Mouse (Mus musculus): Measurements from ENCODE around the gene Btk. TPM values are rescaled to one million over a fixed set of nuclear protein-coding genes. Genes with fewer than 3 reads are reported as not detected.

The Btk gene
- polyA plus RNA-seq, 1 experiment from 2014 or later: 1.4 TPM

- Histone ChIP-seq H3K4me3 (no peak overlapping the region), H3K9ac (no peak overlapping the region), H3K27ac (replicated peaks) (no peak overlapping the region), H3K9me3 (no peaks in the 10 kb centered on the region), H3K27me3 (replicated peaks) (no peaks in the 10 kb centered on the region), H3K4me1 (no peaks in the 10 kb centered on the region), H3K36me3 (peaks cover 22% of the 10 kb centered on the region), H3K4me2 (no peak overlapping the region)
- no peak for ATAC-seq (ENCODE audit: extremely low read depth, insufficient number of reproducible peaks, low FRiP score, low TSS enrichment)
- 71% methylated on average over 2 of the region's 2 CpGs for WGBS
Observed at GRCm38 (mm10) chrX:134533346-134533745, 50.0 kb downstream of the Btk start.

GRCm38 (mm10) chrX:134525260-134525659 is 58.1 kb downstream of the Btk start:
- no peaks in the 10 kb centered on the region for H3K4me1 ChIP-seq
- H3K9ac ChIP-seq: no peak overlapping the region
- no peak for ATAC-seq (ENCODE audit: extremely low read depth, insufficient number of reproducible peaks, low FRiP score, low TSS enrichment)
- no peak overlapping the region for H3K4me3 ChIP-seq
- H3K27me3 ChIP-seq (replicated peaks): no peaks in the 10 kb centered on the region
- H3K36me3 ChIP-seq: no peaks in the 10 kb centered on the region
- WGBS: 55% methylated on average over 4 of the region's 4 CpGs
- no peak overlapping the region for H3K4me2 ChIP-seq
- H3K27ac ChIP-seq (replicated peaks): no peak overlapping the region
- no peaks in the 10 kb centered on the region for H3K9me3 ChIP-seq

- Histone ChIP-seq H3K9ac (no peak overlapping the region), H3K36me3 (no peaks in the 10 kb centered on the region), H3K4me2 (no peak overlapping the region), H3K4me3 (no peak overlapping the region), H3K27ac (replicated peaks) (no peak overlapping the region), H3K9me3 (no peaks in the 10 kb centered on the region), H3K27me3 (replicated peaks) (no peaks in the 10 kb centered on the region), H3K4me1 (no peaks in the 10 kb centered on the region)
- WGBS: 64% methylated on average over 4 of the region's 4 CpGs
- no peak for ATAC-seq (ENCODE audit: extremely low read depth, insufficient number of reproducible peaks, low FRiP score, low TSS enrichment)
Observed at GRCm38 (mm10) chrX:134523772-134524171, 59.6 kb downstream of the Btk start.

GRCm38 (mm10) chrX:134509473-134509872 is 73.9 kb downstream of the Btk start:
- ATAC-seq (ENCODE audit: extremely low read depth, insufficient number of reproducible peaks, low FRiP score, low TSS enrichment): no peak
- Histone ChIP-seq H3K27me3 (replicated peaks) (no peaks in the 10 kb centered on the region), H3K9ac (no peak overlapping the region), H3K9me3 (no peaks in the 10 kb centered on the region), H3K36me3 (no peaks in the 10 kb centered on the region), H3K4me3 (no peak overlapping the region), H3K4me1 (no peaks in the 10 kb centered on the region), H3K27ac (replicated peaks) (no peak overlapping the region), H3K4me2 (no peak overlapping the region)
- 11% methylated on average over 1 of the region's 2 CpGs for WGBS

GRCm38 (mm10) chrX:134507977-134508376 is 75.4 kb downstream of the Btk start:
- Histone ChIP-seq H3K9ac (no peak overlapping the region), H3K4me3 (no peak overlapping the region), H3K4me2 (no peak overlapping the region), H3K9me3 (no peaks in the 10 kb centered on the region), H3K4me1 (no peaks in the 10 kb centered on the region), H3K36me3 (no peaks in the 10 kb centered on the region), H3K27ac (replicated peaks) (no peak overlapping the region), H3K27me3 (replicated peaks) (no peaks in the 10 kb centered on the region)
- no peak for ATAC-seq (ENCODE audit: extremely low read depth, insufficient number of reproducible peaks, low FRiP score, low TSS enrichment)
- WGBS: 63% methylated on average over 6 of the region's 6 CpGs

- WGBS: 81% methylated on average over 8 of the region's 8 CpGs
- no peak overlapping the region for H3K27ac ChIP-seq (replicated peaks)
- no peak overlapping the region for H3K4me2 ChIP-seq
- no peaks in the 10 kb centered on the region for H3K4me1 ChIP-seq
- no peaks in the 10 kb centered on the region for H3K9me3 ChIP-seq
- H3K36me3 ChIP-seq: no peaks in the 10 kb centered on the region
- H3K4me3 ChIP-seq: no peak overlapping the region
- H3K27me3 ChIP-seq (replicated peaks): no peaks in the 10 kb centered on the region
- no peak overlapping the region for H3K9ac ChIP-seq
- ATAC-seq (ENCODE audit: extremely low read depth, insufficient number of reproducible peaks, low FRiP score, low TSS enrichment): no peak
Observed at GRCm38 (mm10) chrX:134500651-134501050, 82.7 kb downstream of the Btk start.

Other genes starting within 250 kb of the Btk start
- gene Drp2, start 179.0 kb downstream of the Btk start, polyA plus RNA-seq (2015; fragmentation: Nextera tagmentation; extraction: Ambion mirVana): 0.39 TPM in 2 replicates
- gene Taf7l, start 107.1 kb downstream of the Btk start, polyA plus RNA-seq (2015; fragmentation: Nextera tagmentation; extraction: Ambion mirVana): not detected in 2 replicates
- gene Timm8a1, start 41.7 kb downstream of the Btk start, polyA plus RNA-seq (2015; fragmentation: Nextera tagmentation; extraction: Ambion mirVana): 69.2 and 78.0 TPM in 2 replicates
- 261 and 287 TPM in 2 replicates for gene Rpl36a, start 2.1 kb upstream of the Btk start, polyA plus RNA-seq (2015; fragmentation: Nextera tagmentation; extraction: Ambion mirVana)
- gene Gla, start 17.6 kb upstream of the Btk start, polyA plus RNA-seq (2015; fragmentation: Nextera tagmentation; extraction: Ambion mirVana): 3.2 and 3.7 TPM in 2 replicates
- 109 and 123 TPM in 2 replicates for gene Hnrnph2, start 17.6 kb upstream of the Btk start, polyA plus RNA-seq (2015; fragmentation: Nextera tagmentation; extraction: Ambion mirVana)
- 4.1 TPM in 2 replicates for gene Armcx4, start 102.9 kb upstream of the Btk start, polyA plus RNA-seq (2015; fragmentation: Nextera tagmentation; extraction: Ambion mirVana)
- gene Armcx1, start 134.4 kb upstream of the Btk start, polyA plus RNA-seq (2015; fragmentation: Nextera tagmentation; extraction: Ambion mirVana): 41.0 and 46.1 TPM in 2 replicates
- 18.9 and 19.0 TPM in 2 replicates for gene Armcx6, start 167.8 kb upstream of the Btk start, polyA plus RNA-seq (2015; fragmentation: Nextera tagmentation; extraction: Ambion mirVana)
- gene Armcx3, start 173.0 kb upstream of the Btk start, polyA plus RNA-seq (2015; fragmentation: Nextera tagmentation; extraction: Ambion mirVana): 75.1 and 82.7 TPM in 2 replicates
- gene Armcx2, start 225.7 kb upstream of the Btk start, polyA plus RNA-seq (2015; fragmentation: Nextera tagmentation; extraction: Ambion mirVana): 61.5 and 64.3 TPM in 2 replicates

Data from heart, embryonic 13.5 days (tissue).